Mouse (Mus musculus): Measurements from ENCODE around the gene 1700001C19Rik.

GRCm38 (mm10) chr17:47475181-47475580, 38.0 kb upstream of the 1700001C19Rik start:
- TF ChIP-seq CTCF (IDR thresholded peaks at IDR 0.05; ENCODE audit: borderline replicate concordance, insufficient read depth, low read depth, low read length) (no peak), POLR2A (IDR thresholded peaks at IDR 0.05; ENCODE audit: borderline replicate concordance, insufficient read depth, low read length) (no peak)
